Mouse (Mus musculus): ENCODE measurements around the gene Rnase9. TPM values are rescaled to one million over a fixed set of nuclear protein-coding genes. Genes with fewer than 3 reads are reported as not detected.
A peak's percentile ranks its signal among the peaks of the same experiment; 100 is the strongest.
"Not testable (repeated sequence)": the region's sequence is repeated elsewhere in the genome, so short reads cannot be mapped to it uniquely, and the experiment has no call there.

Gene Rnase9
- polyA plus RNA-seq, 1 experiment from 2014 or later, result not detected

DNA sequence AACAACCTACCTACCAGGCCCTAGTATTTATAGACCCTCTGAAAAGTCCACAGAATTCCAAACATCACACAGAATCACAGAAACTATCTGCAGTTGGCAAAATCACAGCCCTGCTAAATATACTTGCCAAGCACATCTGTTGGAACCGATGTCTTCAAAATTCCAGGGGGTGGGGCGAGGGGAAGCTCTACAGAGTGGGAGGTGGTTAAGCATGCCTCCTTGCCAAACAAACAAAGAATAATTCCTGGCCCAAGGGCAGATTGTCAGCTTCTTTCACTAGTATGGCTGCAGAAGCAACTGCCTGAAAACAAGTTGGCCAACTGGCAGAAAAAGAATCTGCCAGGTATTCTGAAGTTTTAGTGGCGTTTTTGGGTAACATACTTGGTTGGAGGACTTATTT is 24.4 kb downstream of the Rnase9 start:
- H3K27ac ChIP-seq (replicated peaks in 1 of 2; ENCODE audit: control insufficient read depth in 1 of 2, insufficient read depth in 1 of 2, low read depth in 2 of 2, low read length in 2 of 2), result peak overlapping the region in 1 of 2 experiments; percentile 2; a peak in 1 of 4 replicates
- H3K36me3 ChIP-seq (ENCODE audit: control insufficient read depth, insufficient read depth, low read length), result no peaks in the 10 kb centered on the region
- 47% methylated on average over 3 of the region's 3 CpGs for WGBS
- H3K4me1 ChIP-seq (ENCODE audit: control insufficient read depth in 2 of 2, insufficient read depth in 2 of 2, low read length in 2 of 2), result no peaks in the 10 kb centered on the region; a peak in 1 of 4 replicates
- no peak overlapping the region for H3K4me3 ChIP-seq (ENCODE audit: control insufficient read depth in 1 of 2, insufficient read depth in 1 of 2, low read depth in 1 of 2, low read length in 2 of 2)
- ATAC-seq (ENCODE audit: insufficient number of reproducible peaks, insufficient read depth, low FRiP score, low read depth), result no peak
- H3K9me3 ChIP-seq (ENCODE audit: control insufficient read depth, low read length), result peaks cover 7% of the 10 kb centered on the region
- H3K9ac ChIP-seq (ENCODE audit: low read length), result no peak overlapping the region
- no peak overlapping the region for H3K4me2 ChIP-seq (ENCODE audit: low read length)
- no peaks in the 10 kb centered on the region for H3K27me3 ChIP-seq (ENCODE audit: control insufficient read depth, insufficient read depth, low read length)

DNA sequence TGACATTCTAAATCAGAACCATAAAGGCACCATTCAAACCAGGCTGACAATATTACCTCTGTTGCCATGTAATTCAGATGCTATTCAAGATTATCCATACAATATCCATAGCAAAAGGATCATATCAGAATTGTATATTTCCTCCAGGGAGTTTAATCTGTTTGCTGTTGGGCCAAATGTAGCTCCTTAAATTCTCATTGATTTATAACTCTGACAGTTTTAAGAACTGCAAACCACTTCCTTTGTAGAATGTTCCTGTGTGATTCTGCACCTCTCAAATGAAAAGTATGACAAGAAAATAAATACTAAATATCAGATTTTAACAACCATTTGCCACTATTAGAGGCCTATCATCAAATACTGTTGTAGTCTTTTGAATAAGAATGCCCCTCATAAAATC is 25.9 kb downstream of the Rnase9 start:
- H3K9me3 ChIP-seq (ENCODE audit: control insufficient read depth, low read length), result peaks cover 11% of the 10 kb centered on the region
- H3K4me2 ChIP-seq (ENCODE audit: low read length), result no peak overlapping the region
- no peak overlapping the region for H3K4me3 ChIP-seq (ENCODE audit: control insufficient read depth in 1 of 2, insufficient read depth in 1 of 2, low read depth in 1 of 2, low read length in 2 of 2)
- H3K36me3 ChIP-seq (ENCODE audit: control insufficient read depth, insufficient read depth, low read length), result no peaks in the 10 kb centered on the region
- no peaks in the 10 kb centered on the region for H3K27me3 ChIP-seq (ENCODE audit: control insufficient read depth, insufficient read depth, low read length)
- H3K27ac ChIP-seq (replicated peaks in 1 of 2; ENCODE audit: control insufficient read depth in 1 of 2, insufficient read depth in 1 of 2, low read depth in 2 of 2, low read length in 2 of 2), result no peak overlapping the region
- no peak for ATAC-seq (ENCODE audit: insufficient number of reproducible peaks, insufficient read depth, low FRiP score, low read depth)
- no peaks in the 10 kb centered on the region; a peak in 1 of 4 replicates for H3K4me1 ChIP-seq (ENCODE audit: control insufficient read depth in 2 of 2, insufficient read depth in 2 of 2, low read length in 2 of 2)
- H3K9ac ChIP-seq (ENCODE audit: low read length), result no peak overlapping the region

DNA sequence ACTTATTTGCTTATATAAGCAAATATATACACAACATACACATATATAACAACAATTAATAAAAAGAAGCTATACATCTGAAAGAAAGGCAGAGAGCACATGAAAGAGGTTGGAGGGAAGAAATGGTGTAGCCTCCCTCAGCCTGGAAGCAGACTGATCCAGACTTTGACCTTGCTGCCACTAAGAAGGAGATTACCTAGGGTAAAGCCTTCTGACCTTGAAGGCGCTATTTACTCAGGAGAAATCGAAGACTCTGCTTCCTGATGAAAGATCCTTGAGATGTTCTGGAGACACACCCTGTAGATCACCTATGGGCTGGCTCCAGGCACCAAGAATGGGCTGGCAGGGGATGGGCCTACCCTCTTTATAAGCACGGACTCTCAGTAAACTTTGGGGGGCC is 26.9 kb downstream of the Rnase9 start:
- H3K9ac ChIP-seq (ENCODE audit: low read length); H3K9me3 ChIP-seq (ENCODE audit: control insufficient read depth, low read length); H3K36me3 ChIP-seq (ENCODE audit: control insufficient read depth, insufficient read depth, low read length); H3K27me3 ChIP-seq (ENCODE audit: control insufficient read depth, insufficient read depth, low read length); H3K4me1 ChIP-seq (ENCODE audit: control insufficient read depth in 2 of 2, insufficient read depth in 2 of 2, low read length in 2 of 2); H3K4me2 ChIP-seq (ENCODE audit: low read length); H3K4me3 ChIP-seq (ENCODE audit: control insufficient read depth in 1 of 2, insufficient read depth in 1 of 2, low read depth in 1 of 2, low read length in 2 of 2); ATAC-seq (ENCODE audit: insufficient number of reproducible peaks, insufficient read depth, low FRiP score, low read depth); H3K27ac ChIP-seq (replicated peaks in 1 of 2; ENCODE audit: control insufficient read depth in 1 of 2, insufficient read depth in 1 of 2, low read depth in 2 of 2, low read length in 2 of 2): not testable (repeated sequence)
- WGBS, result 72% methylated on average over 3 of the region's 3 CpGs

DNA sequence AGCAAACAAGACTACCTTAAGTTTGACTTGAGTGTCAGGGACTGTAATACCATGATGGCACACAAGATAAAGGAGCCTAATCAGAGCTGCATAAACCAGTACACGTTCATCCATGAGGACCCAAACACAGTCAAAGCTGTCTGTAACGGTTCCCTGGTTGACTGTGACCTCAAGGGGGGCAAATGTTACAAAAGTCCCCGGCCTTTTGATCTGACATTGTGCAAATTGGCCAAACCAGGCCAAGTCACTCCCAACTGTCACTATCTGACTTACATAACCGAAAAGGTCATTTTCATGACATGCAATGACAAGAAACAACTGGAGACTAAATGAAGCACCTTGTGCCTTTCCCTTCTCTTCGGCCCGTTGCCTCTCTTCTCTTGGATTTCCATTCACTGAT is 32.1 kb downstream of the Rnase9 start:
- Histone ChIP-seq H3K4me3 (ENCODE audit: control insufficient read depth in 1 of 2, insufficient read depth in 1 of 2, low read depth in 1 of 2, low read length in 2 of 2) (no peak overlapping the region), H3K27me3 (ENCODE audit: control insufficient read depth, insufficient read depth, low read length) (no peaks in the 10 kb centered on the region), H3K27ac (replicated peaks in 1 of 2; ENCODE audit: control insufficient read depth in 1 of 2, insufficient read depth in 1 of 2, low read depth in 2 of 2, low read length in 2 of 2) (peak overlapping the region; percentile 74 to 95), H3K9ac (ENCODE audit: low read length) (no peak overlapping the region), H3K4me1 (ENCODE audit: control insufficient read depth in 2 of 2, insufficient read depth in 2 of 2, low read length in 2 of 2) (peaks cover 16 to 17% of the 10 kb centered on the region in 2 experiments), H3K36me3 (ENCODE audit: control insufficient read depth, insufficient read depth, low read length) (no peaks in the 10 kb centered on the region), H3K4me2 (ENCODE audit: low read length) (no peak overlapping the region), H3K9me3 (ENCODE audit: control insufficient read depth, low read length) (0 out of 2 replicates have a peak, but pooled peaks cover 3% of the 10 kb centered on the region)
- ATAC-seq (ENCODE audit: insufficient number of reproducible peaks, insufficient read depth, low FRiP score, low read depth), result no peak
- WGBS, result 83% methylated on average over 6 of the region's 6 CpGs

DNA sequence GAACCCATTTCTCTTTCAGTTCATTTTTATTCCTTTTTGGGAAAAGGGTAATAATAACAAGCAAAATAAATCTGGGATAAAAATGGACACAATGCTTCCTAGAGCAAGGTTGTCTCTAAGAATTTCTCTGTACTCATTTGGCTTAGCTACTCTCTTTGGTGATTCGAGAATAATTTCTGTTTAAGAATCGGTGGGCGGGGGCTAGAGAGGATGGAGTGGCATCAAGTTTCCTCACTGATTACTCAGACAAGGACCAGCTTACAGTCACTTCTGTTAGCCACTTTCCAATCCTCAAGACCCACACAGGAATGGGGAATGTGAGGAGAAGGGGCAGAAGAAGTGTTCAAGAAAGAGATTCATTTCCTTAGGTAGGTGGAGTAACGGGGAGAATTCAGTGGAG is 32.9 kb downstream of the Rnase9 start:
- H3K27me3 ChIP-seq (ENCODE audit: control insufficient read depth, insufficient read depth, low read length), result no peaks in the 10 kb centered on the region
- H3K9ac ChIP-seq (ENCODE audit: low read length), result no peak overlapping the region
- no peak overlapping the region for H3K4me3 ChIP-seq (ENCODE audit: control insufficient read depth in 1 of 2, insufficient read depth in 1 of 2, low read depth in 1 of 2, low read length in 2 of 2)
- ATAC-seq (ENCODE audit: insufficient number of reproducible peaks, insufficient read depth, low FRiP score, low read depth), result no peak
- peaks cover 16 to 17% of the 10 kb centered on the region in 2 experiments for H3K4me1 ChIP-seq (ENCODE audit: control insufficient read depth in 2 of 2, insufficient read depth in 2 of 2, low read length in 2 of 2)
- peak overlapping the region; percentile 74 to 95 for H3K27ac ChIP-seq (replicated peaks in 1 of 2; ENCODE audit: control insufficient read depth in 1 of 2, insufficient read depth in 1 of 2, low read depth in 2 of 2, low read length in 2 of 2)
- no peak overlapping the region for H3K4me2 ChIP-seq (ENCODE audit: low read length)
- 70% methylated on average over 4 of the region's 4 CpGs for WGBS
- 0 out of 2 replicates have a peak, but pooled peaks cover 3% of the 10 kb centered on the region for H3K9me3 ChIP-seq (ENCODE audit: control insufficient read depth, low read length)
- no peaks in the 10 kb centered on the region for H3K36me3 ChIP-seq (ENCODE audit: control insufficient read depth, insufficient read depth, low read length)

DNA sequence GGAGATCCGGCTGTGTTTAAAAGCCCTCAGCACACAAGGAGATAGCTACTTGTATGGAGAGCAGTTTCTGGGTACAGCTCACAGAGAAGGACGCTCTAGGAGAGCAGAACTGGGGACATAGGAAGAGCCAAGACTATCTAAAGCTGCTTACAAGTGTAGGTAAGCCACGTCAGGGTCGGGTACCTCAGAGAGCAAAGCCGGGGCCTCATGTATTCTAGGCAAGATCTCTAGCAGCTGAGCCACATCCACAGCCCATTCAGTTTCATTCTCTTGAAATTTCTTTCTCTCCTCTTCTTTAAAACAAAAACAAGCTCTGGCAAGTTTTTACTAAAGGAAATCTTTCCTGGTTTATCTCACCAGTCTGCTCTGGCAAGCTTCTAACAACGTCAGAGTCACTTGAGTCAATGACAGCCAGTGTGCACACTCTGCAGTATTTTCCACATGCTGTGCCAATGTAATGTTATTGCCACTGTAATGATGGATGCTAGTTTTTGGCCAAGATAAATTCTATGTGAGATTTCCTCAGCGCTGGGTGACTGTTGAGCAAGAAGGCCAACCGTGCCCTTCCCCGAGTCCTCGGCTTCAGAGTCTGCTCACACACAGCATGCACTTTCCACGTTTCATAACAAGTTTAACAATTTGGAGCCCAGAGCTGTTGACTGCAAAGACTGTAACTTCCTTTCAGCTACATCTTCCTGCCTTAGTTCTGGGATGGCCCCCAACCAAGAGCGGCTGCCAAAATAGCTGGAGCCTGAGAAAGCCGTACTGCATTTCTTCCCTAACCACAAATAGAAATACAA is 33.6 kb downstream of the Rnase9 start:
- Histone ChIP-seq H3K4me3 (ENCODE audit: control insufficient read depth in 1 of 2, insufficient read depth in 1 of 2, low read depth in 1 of 2, low read length in 2 of 2) (no peak overlapping the region), H3K27me3 (ENCODE audit: control insufficient read depth, insufficient read depth, low read length) (no peaks in the 10 kb centered on the region), H3K9ac (ENCODE audit: low read length) (peak overlapping the region; percentile 57), H3K36me3 (ENCODE audit: control insufficient read depth, insufficient read depth, low read length) (no peaks in the 10 kb centered on the region), H3K27ac (replicated peaks in 1 of 2; ENCODE audit: control insufficient read depth in 1 of 2, insufficient read depth in 1 of 2, low read depth in 2 of 2, low read length in 2 of 2) (peak overlapping the region; percentile 95), H3K4me2 (ENCODE audit: low read length) (peak overlapping the region; percentile 33), H3K9me3 (ENCODE audit: control insufficient read depth, low read length) (0 out of 2 replicates have a peak, but pooled peaks cover 3% of the 10 kb centered on the region), H3K4me1 (ENCODE audit: control insufficient read depth in 2 of 2, insufficient read depth in 2 of 2, low read length in 2 of 2) (peaks cover 16 to 17% of the 10 kb centered on the region in 2 experiments)
- peak; percentile 90 for ATAC-seq (ENCODE audit: insufficient number of reproducible peaks, insufficient read depth, low FRiP score, low read depth)
- WGBS, result 32% methylated on average over 13 of the region's 13 CpGs

DNA sequence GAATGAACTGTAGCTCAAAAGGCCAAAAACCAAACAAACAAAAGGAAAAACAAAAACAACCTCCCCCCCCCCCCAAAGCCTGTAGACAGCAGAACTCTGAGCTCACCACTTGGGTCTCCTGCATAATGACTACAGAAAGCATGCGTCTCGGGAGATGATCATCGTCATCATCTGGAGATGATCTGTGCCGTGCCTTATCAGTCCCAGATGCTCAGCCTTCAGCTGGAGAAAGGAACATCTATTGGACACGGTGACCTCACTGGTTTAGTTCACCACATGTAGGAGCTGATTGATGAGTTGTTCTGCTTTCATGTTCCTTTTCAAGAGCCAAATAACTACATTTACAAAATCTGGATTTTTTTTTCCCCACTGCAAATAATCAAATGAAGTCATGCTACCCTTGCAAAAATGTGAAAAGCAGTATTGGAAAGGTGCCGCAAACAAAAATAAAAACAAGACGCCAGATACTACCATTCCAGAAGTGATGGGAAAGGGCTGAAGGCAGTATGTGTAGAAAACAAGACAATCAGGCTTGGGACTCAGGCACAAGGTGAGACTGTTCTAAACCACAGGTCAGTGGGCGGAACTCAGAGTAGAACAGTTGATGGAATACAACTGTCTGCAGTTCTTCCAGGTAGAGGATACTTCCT is 34.4 kb downstream of the Rnase9 start, which contains the start of gene Rnase10:
TSS of gene Rnase10 (plus strand) at position 600 of the 650 bp plus-strand sequence.
- Histone ChIP-seq H3K9me3 (ENCODE audit: control insufficient read depth, low read length) (0 out of 2 replicates have a peak, but pooled peaks cover 3% of the 10 kb centered on the region), H3K4me3 (ENCODE audit: control insufficient read depth in 1 of 2, insufficient read depth in 1 of 2, low read depth in 1 of 2, low read length in 2 of 2) (no peak within 1 kb of the TSS), H3K4me2 (ENCODE audit: low read length) (peak within 1 kb of the TSS; percentile 33), H3K9ac (ENCODE audit: low read length) (peak within 1 kb of the TSS; percentile 57), H3K27ac (replicated peaks in 1 of 2; ENCODE audit: control insufficient read depth in 1 of 2, insufficient read depth in 1 of 2, low read depth in 2 of 2, low read length in 2 of 2) (peak within 1 kb of the TSS; percentile 95), H3K27me3 (ENCODE audit: control insufficient read depth, insufficient read depth, low read length) (no peaks in the 10 kb centered on the region), H3K4me1 (ENCODE audit: control insufficient read depth in 2 of 2, insufficient read depth in 2 of 2, low read length in 2 of 2) (peaks cover 16 to 17% of the 10 kb centered on the region in 2 experiments), H3K36me3 (ENCODE audit: control insufficient read depth, insufficient read depth, low read length) (no peaks in the 10 kb centered on the region)
- ATAC-seq (ENCODE audit: insufficient number of reproducible peaks, insufficient read depth, low FRiP score, low read depth), result no peak
- 74% methylated on average over 8 of the region's 8 CpGs for WGBS
